Mouse (Mus musculus): Measurements from ENCODE around the gene Eif4a1. TPM values are rescaled to one million over a fixed set of nuclear protein-coding genes. Genes with fewer than 3 reads are reported as not detected.

The Eif4a1 gene
- total and polyA plus RNA-seq, 3 experiments = 1,622 to 2,161 (median 1,728) TPM

- dilution Hi-C loops (cut with MboI; ENCODE audit: extremely low pct_ligation_motif_present, extremely low pct_unique_long_range_greater_than_20kb, low sequenced_read_pairs) (no loop called here), in situ Hi-C loops (cut with MboI; ENCODE audit: low pct_ligation_motif_present, low pct_unique_long_range_greater_than_20kb, low sequenced_read_pairs) (no loop called here)
- H3K9ac ChIP-seq (ENCODE audit: insufficient read depth, low read depth) = no peak overlapping the region
These were observed 38.2 kb upstream of the Eif4a1 start for GRCm38 (mm10) chr11:69710470-69710869.

DNA sequence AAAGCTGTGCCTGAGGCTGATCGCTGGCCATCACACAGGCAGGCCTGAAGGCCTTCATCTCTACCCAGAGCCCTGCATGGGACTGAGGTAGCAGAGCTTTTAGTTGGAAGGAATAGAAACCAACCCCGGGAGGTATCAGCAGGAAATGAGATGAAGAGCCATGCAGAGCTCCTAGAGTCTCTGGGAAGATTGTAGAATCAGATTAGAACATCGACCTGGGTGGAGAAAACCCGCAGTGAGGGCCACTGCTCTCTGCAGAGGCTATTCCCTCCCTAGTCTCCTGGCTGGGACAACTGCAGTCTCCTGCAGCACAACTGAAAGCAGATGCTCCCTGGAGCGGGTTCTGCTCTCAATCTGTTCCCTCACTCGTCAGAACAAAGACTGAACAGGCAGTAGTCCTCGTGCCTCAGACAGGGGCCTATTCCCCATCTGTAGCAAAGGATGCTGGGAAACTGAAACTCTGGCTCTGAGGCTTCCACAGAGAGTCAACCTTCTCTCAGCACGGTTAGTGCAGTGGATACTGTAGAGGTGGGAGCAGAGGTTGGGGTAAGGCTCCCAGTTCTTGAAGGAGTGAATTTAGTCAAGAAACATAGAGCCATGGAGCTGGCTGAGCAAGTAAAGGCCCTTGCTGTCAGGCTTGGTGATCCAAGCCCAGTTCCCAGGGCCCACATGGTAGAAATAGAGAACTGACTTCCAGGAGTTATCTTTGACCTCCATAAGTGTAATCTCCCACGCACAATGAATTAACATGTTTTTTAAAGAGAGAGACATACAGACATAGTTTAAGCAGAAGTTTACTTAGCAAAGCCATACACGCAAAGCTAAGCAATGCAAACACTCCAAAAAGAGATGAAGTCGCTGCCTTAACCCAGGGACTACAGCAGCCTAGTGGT is 37.6 kb upstream of the Eif4a1 start:
- Histone ChIP-seq H3K9ac (ENCODE audit: insufficient read depth, low read depth) (no peak overlapping the region), H3K4me3 (replicated peaks in 1 of 3; ENCODE audit: low read depth in 2 of 3, low read length in 2 of 3, poor library complexity in 1 of 3) (no peak overlapping the region), H3K79me2 (replicated peaks; ENCODE audit: control insufficient read depth, extremely low read depth, insufficient read depth, poor library complexity, severe bottlenecking) (no peaks in the 10 kb centered on the region), H3K36me3 (replicated peaks in 1 of 2; ENCODE audit: control insufficient read depth in 1 of 2, insufficient read depth in 1 of 2, low read length in 1 of 2) (no peaks in the 10 kb centered on the region), H3K4me1 (ENCODE audit: control insufficient read depth in 1 of 2, insufficient read depth in 2 of 2) (peaks cover 0 to 12% of the 10 kb centered on the region in 2 experiments; a peak in 1 of 4 replicates), H3K27me3 (replicated peaks) (no peaks in the 10 kb centered on the region), H3K4me2 (ENCODE audit: insufficient read depth, low read depth, poor library complexity, severe bottlenecking) (no peak overlapping the region), H3K27ac (ENCODE audit: insufficient read depth, low read depth) (no peak overlapping the region), H3K9me3 (replicated peaks; ENCODE audit: low read length) (no peaks in the 10 kb centered on the region)
- in situ Hi-C loops (cut with MboI; ENCODE audit: low pct_ligation_motif_present, low pct_unique_long_range_greater_than_20kb, low sequenced_read_pairs) (no loop called here), dilution Hi-C loops (cut with MboI; ENCODE audit: extremely low pct_ligation_motif_present, extremely low pct_unique_long_range_greater_than_20kb, low sequenced_read_pairs) (no loop called here)
- TF ChIP-seq GABPA (IDR thresholded peaks at IDR 0.05; ENCODE audit: insufficient replicate concordance, low read depth, low read length) (no peak), ZC3H11A (IDR thresholded peaks at IDR 0.05; ENCODE audit: low read depth, low read length) (no peak), HCFC1 (IDR thresholded peaks at IDR 0.05; ENCODE audit: low read depth, low read length) (no peak), E2F4 (IDR thresholded peaks at IDR 0.05; ENCODE audit: insufficient replicate concordance, low read depth, low read length) (no peak), BHLHE40 (IDR thresholded peaks at IDR 0.05; ENCODE audit: low read depth, low read length) (no peak), KAT2A (IDR thresholded peaks at IDR 0.05; ENCODE audit: insufficient replicate concordance, low read length) (no peak), USF1 (IDR thresholded peaks at IDR 0.05; ENCODE audit: low read depth, low read length) (no peak), ZMIZ1 (IDR thresholded peaks at IDR 0.05; ENCODE audit: low read depth, low read length) (no peak), ZKSCAN1 (IDR thresholded peaks at IDR 0.05; ENCODE audit: borderline replicate concordance, low read depth, low read length) (no peak), RCOR1 (conservative IDR thresholded peaks at IDR 0.05; ENCODE audit: low read depth, low read length) (no peak), JUN (IDR thresholded peaks at IDR 0.05; ENCODE audit: insufficient read depth, low read depth, low read length) (no peak), IRF4 (IDR thresholded peaks at IDR 0.05; ENCODE audit: low read depth, low read length) (no peak), JUND (conservative IDR thresholded peaks at IDR 0.05; ENCODE audit: low read depth, low read length) (no peak), SIN3A (IDR thresholded peaks at IDR 0.05; ENCODE audit: low read length) (no peak), CHD1 (IDR thresholded peaks at IDR 0.05; ENCODE audit: low read depth, low read length) (no peak), RAD21 (IDR thresholded peaks at IDR 0.05; ENCODE audit: low read depth, low read length) (no peak), MAZ (IDR thresholded peaks at IDR 0.05; ENCODE audit: low read depth, low read length) (no peak)
- no peak for DNase-seq (ENCODE audit: extremely low read depth)

More at GRCm38 (mm10) chr11:69710470-69710869, 38.2 kb upstream of the Eif4a1 start:
- Histone ChIP-seq H3K79me2 (replicated peaks; ENCODE audit: control insufficient read depth, extremely low read depth, insufficient read depth, poor library complexity, severe bottlenecking) (no peaks in the 10 kb centered on the region), H3K4me2 (ENCODE audit: insufficient read depth, low read depth, poor library complexity, severe bottlenecking) (no peak overlapping the region), H3K9me3 (replicated peaks; ENCODE audit: low read length) (peaks cover 3% of the 10 kb centered on the region), H3K4me1 (ENCODE audit: control insufficient read depth in 1 of 2, insufficient read depth in 2 of 2) (peaks cover 0 to 12% of the 10 kb centered on the region in 2 experiments; a peak in 1 of 4 replicates), H3K27me3 (replicated peaks) (no peaks in the 10 kb centered on the region), H3K36me3 (replicated peaks in 1 of 2; ENCODE audit: control insufficient read depth in 1 of 2, insufficient read depth in 1 of 2, low read length in 1 of 2) (no peaks in the 10 kb centered on the region), H3K4me3 (replicated peaks in 1 of 3; ENCODE audit: low read depth in 2 of 3, low read length in 2 of 3, poor library complexity in 1 of 3) (no peak overlapping the region), H3K27ac (ENCODE audit: insufficient read depth, low read depth) (no peak overlapping the region)
- no peak for DNase-seq (ENCODE audit: extremely low read depth)
- no peak for TF ChIP-seq SIN3A (IDR thresholded peaks at IDR 0.05; ENCODE audit: low read length)
- TF ChIP-seq BHLHE40 (IDR thresholded peaks at IDR 0.05; ENCODE audit: low read depth, low read length) = no peak
- TF ChIP-seq ELF1 (IDR thresholded peaks at IDR 0.05; ENCODE audit: low read depth, low read length) = no peak
- TF ChIP-seq TBP (conservative IDR thresholded peaks at IDR 0.05; ENCODE audit: low read depth, low read length) = no peak
- no peak for TF ChIP-seq ZC3H11A (IDR thresholded peaks at IDR 0.05; ENCODE audit: low read depth, low read length)
- no peak for TF ChIP-seq MXI1 (IDR thresholded peaks at IDR 0.05; ENCODE audit: low read depth, low read length)
- no peak for TF ChIP-seq POLR2A (IDR thresholded peaks at IDR 0.05; ENCODE audit: low read depth, low read length)
- TF ChIP-seq ZKSCAN1 (IDR thresholded peaks at IDR 0.05; ENCODE audit: borderline replicate concordance, low read depth, low read length) = no peak
- TF ChIP-seq CHD1 (IDR thresholded peaks at IDR 0.05; ENCODE audit: low read depth, low read length) = no peak
- TF ChIP-seq PAX5 (IDR thresholded peaks at IDR 0.05; ENCODE audit: low read length) = no peak
- no peak for TF ChIP-seq EP300 (IDR thresholded peaks at IDR 0.05; ENCODE audit: low read length)
- TF ChIP-seq MAFK (IDR thresholded peaks at IDR 0.05; ENCODE audit: insufficient replicate concordance, low read length) = no peak
- TF ChIP-seq ZMIZ1 (IDR thresholded peaks at IDR 0.05; ENCODE audit: low read depth, low read length) = no peak
- no peak for TF ChIP-seq UBTF (IDR thresholded peaks at IDR 0.05; ENCODE audit: low read depth, low read length)
- TF ChIP-seq USF1 (IDR thresholded peaks at IDR 0.05; ENCODE audit: low read depth, low read length) = no peak
- no peak for TF ChIP-seq SMC3 (IDR thresholded peaks at IDR 0.05; ENCODE audit: low read depth, low read length)
- TF ChIP-seq MEF2A (IDR thresholded peaks at IDR 0.05; ENCODE audit: borderline replicate concordance, low read depth, low read length) = no peak
- TF ChIP-seq NELFE (IDR thresholded peaks at IDR 0.05; ENCODE audit: low read depth, low read length) = no peak

Data from CH12.LX (cell line).